Mouse (Mus musculus): ENCODE results near the gene Cdk18.

- TF ChIP-seq HCFC1 (IDR thresholded peaks at IDR 0.05; ENCODE audit: low read depth, low read length) (no peak), CHD2 (IDR thresholded peaks at IDR 0.05; ENCODE audit: low read length) (no peak), CTCF (conservative IDR thresholded peaks at IDR 0.05 in 1 of 2, IDR thresholded peaks at IDR 0.05 in 1 of 2; ENCODE audit: low read depth in 2 of 2, low read length in 2 of 2) (no peak), USF2 (conservative IDR thresholded peaks at IDR 0.05; ENCODE audit: low read depth, low read length) (no peak), MEF2A (IDR thresholded peaks at IDR 0.05; ENCODE audit: borderline replicate concordance, low read depth, low read length) (no peak), TBP (conservative IDR thresholded peaks at IDR 0.05; ENCODE audit: low read depth, low read length) (no peak), ZC3H11A (IDR thresholded peaks at IDR 0.05; ENCODE audit: low read depth, low read length) (no peak), EP300 (IDR thresholded peaks at IDR 0.05; ENCODE audit: low read length) (no peak), USF1 (IDR thresholded peaks at IDR 0.05; ENCODE audit: low read depth, low read length) (no peak), MAFK (IDR thresholded peaks at IDR 0.05; ENCODE audit: insufficient replicate concordance, low read length) (no peak), POLR2A (IDR thresholded peaks at IDR 0.05; ENCODE audit: low read depth, low read length) (no peak), TCF12 (IDR thresholded peaks at IDR 0.05; ENCODE audit: low read depth, low read length) (no peak), ETS1 (conservative IDR thresholded peaks at IDR 0.05; ENCODE audit: low read depth, low read length) (no peak), KAT2A (IDR thresholded peaks at IDR 0.05; ENCODE audit: insufficient replicate concordance, low read length) (no peak)
Measured at GRCm38 (mm10) chr1:132150171-132150570, 10.7 kb upstream of the Cdk18 start.

All from CH12.LX (cell line).